Mouse (Mus musculus) layer of hippocampus, postnatal 14 days (tissue): ENCODE results near the gene Fam20b. TPM values are rescaled to one million over a fixed set of nuclear protein-coding genes. Genes with fewer than 3 reads are reported as not detected.

ENCODE experiments used
- DNase-seq, 2 experiments: peaks; one replicate each; pipeline ENCODE4 v3.0.0; 2021 to 2022; ENCODE audit warnings: low spot score in 2 of 2, mixed read lengths in 1 of 2
- total RNA-seq, 2 experiments: library from RNA; stranded (reverse); gene quantifications; 2 replicates each; pipeline ENCODE4 v1.2.3; 2021

Gene Fam20b
- total RNA-seq, 2 experiments from 2014 or later: 65.4 to 67.0 TPM

GRCm38 (mm10) chr1:156642813-156643212 is 76.1 kb downstream of the Fam20b start:
- no peak for DNase-seq

- DNase-seq: no peak
Measured at GRCm38 (mm10) chr1:156641808-156642207, 77.1 kb downstream of the Fam20b start.

GRCm38 (mm10) chr1:156640577-156640976 is 78.3 kb downstream of the Fam20b start:
- peak in 1 of 2 experiments; percentile 60 for DNase-seq

DNA sequence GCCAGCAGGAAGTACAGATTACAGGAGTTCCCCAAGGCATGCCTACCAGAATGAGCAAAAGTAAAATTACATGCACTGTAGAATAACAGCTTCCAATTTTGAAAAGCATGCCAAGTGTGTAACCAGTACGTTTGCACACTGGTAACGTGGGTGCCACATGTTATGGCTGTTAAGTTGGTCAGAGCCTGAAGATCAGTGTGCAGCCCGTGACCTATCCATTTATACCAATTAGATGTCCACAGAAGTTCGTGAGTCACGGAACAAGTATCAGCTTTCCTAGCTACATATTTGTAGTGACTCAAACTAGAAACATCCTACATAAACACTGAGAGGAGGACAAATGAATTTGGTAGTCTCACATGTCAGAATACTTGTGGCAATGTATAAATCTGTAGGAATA is 79.4 kb downstream of the Fam20b start:
- DNase-seq: no peak

- DNase-seq: no peak
Measured at GRCm38 (mm10) chr1:156635148-156635547, 83.7 kb downstream of the Fam20b start.

DNA sequence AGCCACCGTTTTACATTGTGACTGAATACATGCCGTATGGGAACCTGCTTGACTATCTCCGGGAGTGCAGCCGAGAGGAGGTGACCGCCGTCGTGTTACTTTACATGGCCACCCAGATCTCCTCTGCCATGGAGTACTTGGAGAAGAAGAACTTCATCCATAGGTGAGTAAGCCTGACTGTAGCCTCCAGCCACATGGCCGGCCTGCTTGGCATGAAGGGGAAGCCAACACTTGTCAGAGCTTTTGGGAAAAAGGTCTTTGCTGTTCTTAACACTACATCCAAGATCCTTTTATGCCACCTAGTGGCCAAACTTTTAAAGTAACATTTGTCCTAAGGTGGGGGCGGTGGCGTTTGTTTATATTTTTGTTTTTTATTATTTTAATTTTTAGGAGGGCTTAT is 85.8 kb downstream of the Fam20b start:
- DNase-seq: peak in 1 of 2 experiments; percentile 64

DNA sequence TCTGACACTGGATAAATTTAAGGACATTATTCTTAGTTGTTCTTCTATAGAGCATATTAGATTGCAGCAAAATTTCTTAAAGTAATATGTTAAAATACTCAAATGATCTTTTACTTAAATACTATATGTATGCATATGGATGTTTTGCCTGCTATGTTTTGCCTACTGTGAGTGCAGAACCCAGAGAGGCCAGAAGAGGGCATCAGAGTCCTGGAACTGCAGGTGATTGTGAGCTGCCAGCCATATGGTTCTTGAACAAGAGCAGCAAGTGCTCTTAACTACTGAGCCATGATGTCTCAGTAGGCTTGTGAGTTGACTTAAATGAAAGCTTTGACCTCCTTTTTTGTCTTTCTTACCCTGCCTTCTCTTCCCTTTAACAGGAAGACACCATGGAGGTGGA is 87.9 kb downstream of the Fam20b start:
- DNase-seq: no peak

- no peak for DNase-seq
Measured at GRCm38 (mm10) chr1:156629984-156630383, 88.9 kb downstream of the Fam20b start.

Other genes starting within 250 kb of the Fam20b start
- 10 to 100 TPM; 41.6 to 42.1 TPM for gene Soat1, start 244.8 kb downstream of the Fam20b start, total RNA-seq
- gene Gm10031, start 195.1 kb downstream of the Fam20b start, total RNA-seq: 10 to 100 TPM; 44.0 to 49.0 TPM
- gene Abl2, start 160.3 kb downstream of the Fam20b start, total RNA-seq: 10 to 100 TPM; 79.8 to 80.3 TPM
- gene Tor3a, start 44.7 kb downstream of the Fam20b start, total RNA-seq: 1 to 10 TPM; 5.3 to 7.4 TPM
- gene Angptl1, start 119.5 kb upstream of the Fam20b start, total RNA-seq: 1 to 10 TPM; 1.1 to 1.4 TPM
- gene Ralgps2, start 220.5 kb upstream of the Fam20b start, total RNA-seq: 10 to 100 TPM; 79.0 to 96.0 TPM